Mouse (Mus musculus): ENCODE data around the gene Emsy. TPM values are rescaled to one million over a fixed set of nuclear protein-coding genes. Genes with fewer than 3 reads are reported as not detected.

The Emsy gene
- polyA plus RNA-seq, 1 experiment from 2014 or later, result 35.2 TPM

GRCm38 (mm10) chr7:98597402-98597801 is 59.2 kb downstream of the Emsy start:
- H3K4me2 ChIP-seq (replicated peaks), result no peak overlapping the region
- no peak overlapping the region for H3K9ac ChIP-seq
- H3K36me3 ChIP-seq, result peaks cover 55% of the 10 kb centered on the region
- H3K4me3 ChIP-seq, result no peak overlapping the region
- WGBS, result 83% methylated on average over 8 of the region's 8 CpGs
- no peak overlapping the region for H3K27ac ChIP-seq
- no peaks in the 10 kb centered on the region for H3K9me3 ChIP-seq
- no peak for ATAC-seq (ENCODE audit: insufficient number of reproducible peaks, insufficient read depth, low FRiP score, low TSS enrichment)
- H3K27me3 ChIP-seq, result no peaks in the 10 kb centered on the region
- no peaks in the 10 kb centered on the region for H3K4me1 ChIP-seq

DNA sequence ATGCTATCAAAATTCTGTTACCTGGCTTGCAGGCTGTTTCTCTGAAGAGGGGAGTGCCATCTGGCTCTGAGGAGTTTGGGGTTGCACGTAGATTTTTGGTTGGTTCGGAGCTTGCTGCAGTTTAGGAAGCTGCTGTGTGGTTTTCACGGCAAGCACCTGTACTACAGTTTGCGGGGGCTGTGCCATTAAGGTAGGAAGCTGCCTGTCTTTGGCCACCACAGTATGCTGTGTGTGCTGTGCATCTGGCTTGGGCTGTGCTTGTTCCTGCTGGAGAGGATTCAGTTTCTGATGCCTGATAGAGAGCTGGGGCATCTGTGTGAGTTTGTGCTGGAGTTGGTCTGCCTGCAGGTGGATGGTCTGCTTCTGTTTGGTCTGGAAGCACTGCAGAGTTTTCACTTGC is 61.9 kb downstream of the Emsy start:
- no peak overlapping the region for H3K9ac ChIP-seq
- peaks cover 58% of the 10 kb centered on the region for H3K36me3 ChIP-seq
- 89% methylated on average over 4 of the region's 4 CpGs for WGBS
- no peaks in the 10 kb centered on the region for H3K4me1 ChIP-seq
- H3K9me3 ChIP-seq, result no peaks in the 10 kb centered on the region
- no peak overlapping the region for H3K27ac ChIP-seq
- ATAC-seq (ENCODE audit: insufficient number of reproducible peaks, insufficient read depth, low FRiP score, low TSS enrichment), result no peak
- no peak overlapping the region for H3K4me3 ChIP-seq
- H3K4me2 ChIP-seq (replicated peaks), result no peak overlapping the region
- H3K27me3 ChIP-seq, result no peaks in the 10 kb centered on the region

- no peak for ATAC-seq (ENCODE audit: insufficient number of reproducible peaks, insufficient read depth, low FRiP score, low TSS enrichment)
- 84% methylated on average over 6 of the region's 6 CpGs for WGBS
- H3K9me3 ChIP-seq, result no peaks in the 10 kb centered on the region
- peaks cover 52% of the 10 kb centered on the region for H3K36me3 ChIP-seq
- H3K27me3 ChIP-seq, result no peaks in the 10 kb centered on the region
- H3K4me1 ChIP-seq, result no peaks in the 10 kb centered on the region
- no peak overlapping the region for H3K4me2 ChIP-seq (replicated peaks)
- no peak overlapping the region for H3K9ac ChIP-seq
- H3K27ac ChIP-seq, result no peak overlapping the region
- H3K4me3 ChIP-seq, result no peak overlapping the region
Measured at GRCm38 (mm10) chr7:98593276-98593675, 63.3 kb downstream of the Emsy start.

GRCm38 (mm10) chr7:98589028-98589427 is 67.6 kb downstream of the Emsy start:
- Histone ChIP-seq H3K27me3 (no peaks in the 10 kb centered on the region), H3K9ac (no peak overlapping the region), H3K4me2 (replicated peaks) (no peak overlapping the region), H3K36me3 (peaks cover 30% of the 10 kb centered on the region), H3K9me3 (no peaks in the 10 kb centered on the region), H3K4me1 (0 out of 2 replicates have a peak, but pooled peaks cover 9% of the 10 kb centered on the region), H3K4me3 (no peak overlapping the region), H3K27ac (no peak overlapping the region)
- 78% methylated on average over 3 of the region's 3 CpGs for WGBS
- ATAC-seq (ENCODE audit: insufficient number of reproducible peaks, insufficient read depth, low FRiP score, low TSS enrichment), result no peak

GRCm38 (mm10) chr7:98586313-98586712 is 70.3 kb downstream of the Emsy start:
- 70% methylated on average over 3 of the region's 3 CpGs for WGBS
- no peak for ATAC-seq (ENCODE audit: insufficient number of reproducible peaks, insufficient read depth, low FRiP score, low TSS enrichment)

DNA sequence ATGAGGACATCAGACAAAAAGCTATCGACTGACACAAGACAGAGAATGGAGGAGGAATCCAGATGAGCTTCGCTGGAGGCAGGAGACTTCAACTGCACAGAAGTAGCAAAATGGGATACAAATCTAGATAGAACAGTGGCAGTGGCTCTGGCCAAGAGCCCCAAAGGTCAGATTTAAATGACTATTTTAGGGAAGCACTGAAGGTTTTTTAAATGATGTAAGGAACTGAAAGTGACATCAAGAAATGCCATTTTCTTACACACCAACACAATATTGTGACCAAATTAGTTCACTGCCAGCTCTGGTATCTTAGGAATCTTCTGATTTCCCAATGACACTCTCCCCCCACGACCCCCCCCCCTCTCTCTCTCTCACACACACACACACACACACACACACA is 72.0 kb downstream of the Emsy start:
- Histone ChIP-seq H3K4me1 (0 out of 2 replicates have a peak, but pooled peaks cover 9% of the 10 kb centered on the region), H3K27ac (no peak overlapping the region)
- 54% methylated on average over 2 of the region's 3 CpGs for WGBS

More at GRCm38 (mm10) chr7:98586313-98586712, 70.3 kb downstream of the Emsy start:
- Histone ChIP-seq H3K4me3 (no peak overlapping the region), H3K27ac (no peak overlapping the region), H3K9ac (no peak overlapping the region), H3K9me3 (no peaks in the 10 kb centered on the region), H3K4me2 (replicated peaks) (no peak overlapping the region), H3K36me3 (peaks cover 20% of the 10 kb centered on the region), H3K27me3 (no peaks in the 10 kb centered on the region), H3K4me1 (0 out of 2 replicates have a peak, but pooled peaks cover 9% of the 10 kb centered on the region)

GRCm38 (mm10) chr7:98581266-98581665 is 75.3 kb downstream of the Emsy start:
- Histone ChIP-seq H3K9ac (no peak overlapping the region), H3K4me3 (no peak overlapping the region), H3K4me1 (0 out of 2 replicates have a peak, but pooled peaks cover 9% of the 10 kb centered on the region), H3K27me3 (no peaks in the 10 kb centered on the region), H3K36me3 (no peaks in the 10 kb centered on the region), H3K4me2 (replicated peaks) (no peak overlapping the region), H3K27ac (no peak overlapping the region), H3K9me3 (no peaks in the 10 kb centered on the region)
- ATAC-seq (ENCODE audit: insufficient number of reproducible peaks, insufficient read depth, low FRiP score, low TSS enrichment), result no peak
- WGBS, result 73% methylated on average over 4 of the region's 4 CpGs

More for the DNA sequence above, 72.0 kb downstream of the Emsy start:
- H3K36me3 ChIP-seq, result peaks cover 7% of the 10 kb centered on the region
- no peak overlapping the region for H3K9ac ChIP-seq
- no peak for ATAC-seq (ENCODE audit: insufficient number of reproducible peaks, insufficient read depth, low FRiP score, low TSS enrichment)
- H3K9me3 ChIP-seq, result no peaks in the 10 kb centered on the region
- H3K27me3 ChIP-seq, result no peaks in the 10 kb centered on the region
- no peak overlapping the region for H3K4me2 ChIP-seq (replicated peaks)
- H3K4me3 ChIP-seq, result no peak overlapping the region

GRCm38 (mm10) chr7:98580441-98580840 is 76.1 kb downstream of the Emsy start:
- WGBS, result 70% methylated on average over 7 of the region's 7 CpGs
- Histone ChIP-seq H3K27me3 (no peaks in the 10 kb centered on the region), H3K9me3 (no peaks in the 10 kb centered on the region), H3K4me3 (no peak overlapping the region), H3K36me3 (no peaks in the 10 kb centered on the region), H3K9ac (no peak overlapping the region), H3K4me1 (0 out of 2 replicates have a peak, but pooled peaks cover 8% of the 10 kb centered on the region), H3K27ac (no peak overlapping the region), H3K4me2 (replicated peaks) (no peak overlapping the region)
- no peak for ATAC-seq (ENCODE audit: insufficient number of reproducible peaks, insufficient read depth, low FRiP score, low TSS enrichment)

DNA sequence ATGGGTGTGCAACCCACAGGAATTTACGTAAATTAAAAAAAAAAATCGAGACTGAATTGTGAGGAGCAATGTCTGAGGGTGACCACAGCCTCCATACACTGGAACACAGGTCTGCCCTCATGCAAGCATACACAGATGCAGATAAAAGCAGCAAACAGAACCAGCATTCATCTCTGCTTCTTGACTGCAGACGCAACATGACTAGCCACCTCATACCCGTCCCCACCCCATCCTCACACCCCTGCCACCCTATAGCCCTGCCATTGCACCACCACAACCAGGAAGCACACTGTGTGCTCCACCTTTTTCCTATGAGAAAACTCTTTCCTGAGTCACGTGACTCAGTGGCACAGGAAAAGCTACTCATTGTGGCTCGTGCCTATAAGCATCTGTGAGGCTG is 76.9 kb downstream of the Emsy start:
- no peak overlapping the region for H3K27ac ChIP-seq
- H3K9me3 ChIP-seq, result no peaks in the 10 kb centered on the region
- H3K36me3 ChIP-seq, result no peaks in the 10 kb centered on the region
- WGBS, result 82% methylated on average over 6 of the region's 6 CpGs
- no peak for ATAC-seq (ENCODE audit: insufficient number of reproducible peaks, insufficient read depth, low FRiP score, low TSS enrichment)
- H3K4me1 ChIP-seq, result 0 out of 2 replicates have a peak, but pooled peaks cover 3% of the 10 kb centered on the region
- H3K9ac ChIP-seq, result no peak overlapping the region
- no peaks in the 10 kb centered on the region for H3K27me3 ChIP-seq
- H3K4me3 ChIP-seq, result no peak overlapping the region
- H3K4me2 ChIP-seq (replicated peaks), result no peak overlapping the region

DNA sequence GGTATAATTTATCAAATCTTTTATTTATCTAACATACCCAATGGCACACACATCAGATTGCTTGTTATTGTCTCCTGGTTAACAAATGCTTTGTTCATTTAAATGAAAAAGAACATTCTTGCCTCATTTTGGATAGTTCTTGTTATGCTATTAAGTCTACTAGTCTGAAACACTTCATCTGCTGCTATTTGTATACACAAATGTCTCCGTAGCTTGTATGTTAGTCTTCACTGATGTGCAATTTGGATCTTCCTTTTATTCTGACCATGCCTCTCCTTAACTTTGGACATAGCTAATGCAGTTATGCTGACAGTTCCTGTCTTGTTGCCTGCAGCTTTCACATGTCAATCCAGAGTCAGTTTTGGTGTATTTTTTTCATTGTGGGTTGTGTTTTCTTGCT is 79.1 kb downstream of the Emsy start:
- no peak overlapping the region for H3K4me2 ChIP-seq (replicated peaks)
- no peaks in the 10 kb centered on the region for H3K36me3 ChIP-seq
- no peak overlapping the region for H3K9ac ChIP-seq
- ATAC-seq (ENCODE audit: insufficient number of reproducible peaks, insufficient read depth, low FRiP score, low TSS enrichment), result no peak
- no peaks in the 10 kb centered on the region for H3K27me3 ChIP-seq
- 94% methylated on average over 1 of the region's 1 CpGs for WGBS
- no peak overlapping the region for H3K4me3 ChIP-seq
- no peak overlapping the region for H3K27ac ChIP-seq
- H3K9me3 ChIP-seq, result no peaks in the 10 kb centered on the region
- peaks cover 5% of the 10 kb centered on the region; the same call in 1 of the 2 replicates for H3K4me1 ChIP-seq

GRCm38 (mm10) chr7:98575651-98576239 is 80.8 kb downstream of the Emsy start:
- ATAC-seq (ENCODE audit: insufficient number of reproducible peaks, insufficient read depth, low FRiP score, low TSS enrichment), result no peak
- Histone ChIP-seq H3K36me3 (no peaks in the 10 kb centered on the region), H3K27ac (no peak overlapping the region), H3K4me3 (no peak overlapping the region), H3K27me3 (no peaks in the 10 kb centered on the region), H3K9ac (no peak overlapping the region), H3K9me3 (no peaks in the 10 kb centered on the region), H3K4me2 (replicated peaks) (no peak overlapping the region), H3K4me1 (peaks cover 8% of the 10 kb centered on the region; the same call in 1 of the 2 replicates)
- 96% methylated on average over 3 of the region's 3 CpGs for WGBS

- Histone ChIP-seq H3K27me3 (no peaks in the 10 kb centered on the region), H3K36me3 (no peaks in the 10 kb centered on the region), H3K9ac (no peak overlapping the region), H3K4me3 (no peak overlapping the region), H3K9me3 (no peaks in the 10 kb centered on the region), H3K4me2 (replicated peaks) (no peak overlapping the region), H3K4me1 (peaks cover 8% of the 10 kb centered on the region; the same call in 1 of the 2 replicates), H3K27ac (no peak overlapping the region)
- ATAC-seq (ENCODE audit: insufficient number of reproducible peaks, insufficient read depth, low FRiP score, low TSS enrichment), result no peak
- WGBS, result 68% methylated on average over 2 of the region's 2 CpGs
Measured at GRCm38 (mm10) chr7:98574771-98575191, 81.8 kb downstream of the Emsy start.
